Mouse (Mus musculus) heart, adult 18-20 months (tissue): Measurements from ENCODE around the gene Zfp668. TPM values are rescaled to one million over a fixed set of nuclear protein-coding genes. Genes with fewer than 3 reads are reported as not detected.

Source experiments
- DNase-seq, 2 experiments: peaks; one replicate each; pipeline ENCODE4 v3.0.0; 2021 to 2022; ENCODE audit warnings: mixed read lengths in 1 of 2
- total RNA-seq, 2 experiments: library from RNA; stranded (reverse); gene quantifications; 2 replicates each; pipeline ENCODE4 v1.2.3; 2021

The Zfp668 gene
- total RNA-seq, 2 experiments from 2014 or later = 3.4 to 4.1 TPM

DNA sequence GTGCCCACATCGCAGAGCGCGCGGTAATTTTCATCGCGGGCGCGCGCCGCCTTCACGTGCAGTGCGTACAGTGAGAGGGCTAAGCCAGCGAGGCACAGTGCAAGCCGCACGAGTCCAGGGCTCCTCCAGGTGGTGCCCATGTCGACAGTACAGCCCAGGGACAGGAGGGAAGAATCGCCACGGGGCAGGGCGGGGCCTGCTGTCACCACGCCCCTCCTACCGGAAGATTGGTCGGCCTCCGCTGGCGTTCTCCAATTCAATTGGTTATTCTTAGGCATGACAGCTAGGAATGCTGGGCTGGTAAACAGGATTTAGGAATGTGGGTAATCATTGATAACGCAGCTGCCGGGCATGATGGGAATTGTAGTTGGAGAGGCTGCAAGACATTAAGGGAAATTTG lies 18.8 kb upstream of the Zfp668 start, which contains the start of the genes Gm21974 and Vkorc1:
Gm21974 (minus strand) TSS at position 13 of the 400 bp plus-strand sequence.
Vkorc1 (minus strand) TSS at position 176 of the 400 bp plus-strand sequence.
- DNase-seq = peak; percentile 97 to 98

DNA sequence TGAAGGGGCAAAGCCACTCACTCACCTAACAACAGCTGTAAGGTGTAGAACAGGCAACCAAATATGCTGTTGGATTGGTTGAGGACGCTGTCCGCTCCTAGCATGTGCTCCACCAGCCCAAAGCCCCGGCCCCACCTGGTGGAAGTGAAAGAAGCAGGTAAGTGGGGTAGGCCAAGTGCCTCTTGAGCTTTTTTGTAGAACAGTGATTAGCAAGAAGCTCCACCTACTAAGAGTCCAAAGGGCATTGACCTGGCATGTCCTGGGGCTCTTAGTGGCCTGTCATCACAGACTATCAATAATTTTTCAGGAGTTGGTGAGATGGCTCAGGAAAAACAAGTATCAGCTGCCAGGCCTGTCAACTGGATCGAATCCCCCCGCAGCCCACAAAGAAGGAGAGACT lies 17.9 kb upstream of the Zfp668 start:
- DNase-seq = no peak

DNA sequence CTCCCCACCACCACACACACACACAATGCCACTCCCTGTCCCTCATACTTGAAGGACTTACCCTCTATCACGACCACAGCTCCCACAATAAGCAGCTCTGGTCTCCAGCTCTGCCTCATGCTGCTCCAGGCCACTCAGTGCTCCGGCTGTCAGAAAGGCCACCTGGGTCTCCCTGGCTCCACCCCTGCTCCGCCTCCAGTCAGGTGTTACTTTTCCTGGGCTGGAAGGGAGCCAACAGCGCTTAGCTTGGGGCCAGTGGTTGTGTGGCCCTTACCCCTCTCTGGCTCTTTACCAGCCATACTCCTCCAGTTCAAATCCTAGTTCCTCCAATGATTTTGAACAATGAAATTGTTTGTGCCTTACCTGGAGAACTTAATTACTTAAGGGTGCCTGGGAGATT lies 14.2 kb upstream of the Zfp668 start, which contains the start of gene Prss53:
Prss53 (minus strand) TSS at position 173 of the 400 bp plus-strand sequence.
- DNase-seq = no peak

DNA sequence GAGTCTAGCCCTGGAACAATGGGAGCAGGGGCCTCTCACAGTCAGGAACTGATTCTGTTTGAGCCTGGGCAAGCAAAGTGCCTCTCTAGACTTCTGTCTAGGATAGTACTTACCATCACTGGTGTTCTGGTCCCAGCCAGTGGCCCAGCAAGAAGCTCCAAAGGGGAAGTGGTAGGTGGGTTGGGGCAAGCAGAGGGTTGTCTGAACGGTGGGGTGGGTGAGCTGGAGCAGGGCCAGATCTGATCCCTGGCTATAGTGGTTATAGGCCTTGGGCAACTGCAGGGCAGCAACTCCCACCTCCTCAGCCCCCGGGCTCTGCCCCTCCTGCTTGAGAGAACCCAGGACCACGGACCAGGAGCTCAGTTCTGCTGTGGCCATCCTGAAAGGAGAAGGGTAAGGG lies 12.2 kb upstream of the Zfp668 start:
- DNase-seq = no peak

DNA sequence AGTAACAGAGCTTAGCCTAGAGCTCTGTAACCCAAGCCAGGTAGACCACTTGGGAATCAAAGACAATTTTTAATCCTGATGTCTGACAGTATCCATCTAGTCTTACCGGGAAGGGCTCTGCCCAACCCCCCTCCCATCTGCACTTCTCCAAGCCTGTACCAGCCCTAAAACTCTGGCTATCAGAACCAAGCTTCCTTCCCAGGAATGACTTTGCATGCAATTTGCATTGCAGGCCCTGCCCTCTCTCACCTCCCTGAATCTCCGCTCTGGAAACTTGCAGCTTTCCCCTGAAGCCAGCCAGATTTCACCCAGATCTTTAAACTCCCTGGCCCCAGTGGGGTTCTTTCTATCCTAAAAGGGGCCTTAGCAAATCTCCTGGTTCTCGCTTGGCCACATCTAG lies 11.2 kb upstream of the Zfp668 start:
- DNase-seq = no peak

DNA sequence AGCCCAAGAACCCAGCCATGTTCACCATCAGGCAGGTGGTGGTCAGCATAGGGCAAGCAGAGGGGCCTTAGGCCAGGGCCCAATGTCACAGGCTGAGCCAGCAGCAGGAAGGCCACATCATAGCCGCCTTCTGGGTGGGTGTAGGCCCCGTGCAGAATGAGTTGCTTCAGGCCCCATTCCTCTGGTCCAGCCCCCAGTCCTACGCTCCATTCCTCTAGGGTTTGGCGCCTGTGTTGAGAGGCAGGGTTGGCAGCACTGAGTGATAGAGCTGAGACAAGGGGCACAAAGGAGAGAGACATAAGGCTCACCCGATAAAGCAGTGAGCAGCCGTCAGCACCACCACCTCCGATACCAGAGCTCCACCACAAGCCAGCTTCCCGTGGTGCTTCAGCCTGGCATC lies 10.6 kb upstream of the Zfp668 start:
- no peak for DNase-seq

DNA sequence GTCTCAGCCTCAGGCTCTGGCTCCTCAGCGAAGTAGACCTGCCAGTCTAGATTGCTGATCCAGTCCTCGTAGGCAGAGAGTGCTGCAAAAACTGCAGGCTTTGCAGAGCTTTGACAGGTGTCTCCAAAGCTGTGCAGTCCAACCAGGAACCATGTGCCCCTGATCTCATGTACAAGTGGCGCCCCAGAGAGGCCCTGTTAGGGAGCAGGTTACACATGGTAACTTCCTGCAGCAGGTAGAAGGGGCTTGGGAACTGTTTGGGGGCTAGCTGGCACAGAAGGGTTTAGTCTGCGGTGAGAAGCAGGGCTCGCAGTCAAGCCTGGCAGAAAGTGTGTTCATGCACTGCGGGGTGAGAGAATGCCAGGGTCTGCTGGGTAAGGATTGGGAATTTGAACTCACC lies 9.9 kb upstream of the Zfp668 start:
- no peak for DNase-seq

DNA sequence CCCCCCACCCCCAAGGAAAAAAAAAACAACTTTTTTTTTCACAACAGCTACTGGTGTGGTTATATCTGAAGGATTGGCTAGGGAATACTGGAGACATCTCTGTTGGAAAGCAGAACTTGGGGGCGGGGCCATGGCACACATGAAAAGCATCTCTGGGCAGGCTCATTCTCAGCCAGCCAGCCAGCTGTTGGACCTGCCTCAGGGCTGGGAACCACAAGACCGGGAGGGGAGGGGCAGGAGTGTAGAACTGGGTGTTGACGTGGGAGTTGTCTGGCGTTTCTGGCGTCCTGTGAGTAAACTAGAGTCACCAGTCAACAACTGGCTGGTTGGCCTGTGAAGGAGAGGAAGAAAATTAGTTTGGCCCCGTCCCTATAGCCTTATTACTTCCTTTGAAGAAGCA lies 9.3 kb upstream of the Zfp668 start:
- DNase-seq = peak; percentile 84 to 88

DNA sequence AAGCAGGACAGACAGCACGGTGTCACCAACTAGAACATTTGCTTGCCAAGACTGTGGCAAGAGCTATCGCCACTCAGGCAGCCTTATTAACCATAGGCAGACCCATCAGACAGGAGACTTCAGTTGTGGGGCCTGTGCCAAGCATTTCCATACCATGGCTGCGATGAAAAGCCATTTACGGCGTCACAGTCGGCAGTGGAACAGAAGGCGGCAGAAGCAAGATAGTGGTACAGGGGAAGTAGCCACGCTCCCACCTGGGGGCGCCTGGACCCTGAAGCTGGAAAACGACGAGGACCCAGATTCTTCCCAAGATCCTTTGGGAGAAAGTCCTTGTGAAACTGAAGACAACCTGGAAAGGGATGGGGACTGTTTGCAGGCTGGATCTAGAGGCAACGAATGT lies 3.8 kb upstream of the Zfp668 start:
- DNase-seq = no peak

DNA sequence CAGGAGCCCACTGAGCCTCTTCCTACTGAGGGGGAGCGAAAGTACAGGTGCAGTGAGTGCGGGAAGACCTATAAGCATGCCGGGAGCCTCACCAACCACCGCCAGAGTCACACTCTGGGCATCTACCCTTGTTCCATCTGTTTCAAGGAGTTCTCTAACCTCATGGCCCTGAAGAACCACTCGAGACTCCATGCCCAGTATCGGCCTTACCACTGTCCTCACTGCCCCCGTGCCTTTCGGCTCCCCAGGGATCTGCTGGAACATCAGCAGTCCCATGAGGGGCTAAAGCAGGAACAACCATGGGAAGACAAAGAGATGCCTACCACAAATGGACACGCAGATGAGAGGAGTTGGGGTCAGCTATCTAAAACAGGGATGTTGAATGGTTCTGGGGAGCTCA lies 2.7 kb upstream of the Zfp668 start:
- no peak for DNase-seq

DNA sequence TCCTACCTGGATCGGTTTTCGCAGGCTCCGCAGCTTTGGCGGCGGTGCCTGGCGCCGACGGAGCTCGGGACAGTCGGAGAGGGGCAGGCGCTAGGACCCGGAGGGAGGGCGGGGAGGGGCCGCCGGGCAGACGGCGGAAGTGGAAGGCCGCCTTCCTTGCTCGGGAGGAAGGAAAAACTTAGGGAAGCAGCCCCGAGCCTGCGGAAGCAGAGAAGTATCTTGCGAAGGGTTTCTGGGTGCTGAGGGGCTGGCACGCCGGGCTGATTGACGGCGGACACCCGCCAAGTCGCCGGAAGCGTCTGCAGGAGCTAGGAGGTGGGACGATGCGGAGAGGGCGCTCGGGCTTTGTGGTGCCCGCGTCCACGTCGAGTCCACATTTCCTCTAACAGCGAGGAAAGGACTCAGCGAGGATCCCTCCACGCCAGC lies 574 bp downstream of the Zfp668 start, which contains the start of gene Zfp646:
Zfp646 (plus strand) TSS at position 181 of the 426 bp plus-strand sequence.
- DNase-seq = peak; percentile 84 to 87

DNA sequence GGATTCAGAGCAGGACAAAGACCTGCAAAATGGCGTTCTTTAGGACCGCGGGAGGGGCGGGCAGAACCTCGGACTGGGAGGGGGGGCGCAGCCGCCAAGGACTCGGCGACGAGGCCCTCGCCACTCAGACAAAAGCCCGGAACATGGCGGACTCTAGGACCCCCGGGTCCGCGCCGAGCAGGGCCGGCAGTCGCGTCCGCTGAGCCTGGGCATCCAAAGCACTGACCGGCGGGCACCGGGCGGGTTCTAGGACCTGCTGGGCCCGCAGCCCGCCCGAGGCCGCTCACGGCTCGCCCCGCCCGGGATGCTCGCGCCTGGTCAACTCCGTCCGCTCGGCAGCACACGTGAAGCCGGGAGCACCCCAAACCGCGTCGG lies 1.0 kb downstream of the Zfp668 start:
- DNase-seq = peak; percentile 95

DNA sequence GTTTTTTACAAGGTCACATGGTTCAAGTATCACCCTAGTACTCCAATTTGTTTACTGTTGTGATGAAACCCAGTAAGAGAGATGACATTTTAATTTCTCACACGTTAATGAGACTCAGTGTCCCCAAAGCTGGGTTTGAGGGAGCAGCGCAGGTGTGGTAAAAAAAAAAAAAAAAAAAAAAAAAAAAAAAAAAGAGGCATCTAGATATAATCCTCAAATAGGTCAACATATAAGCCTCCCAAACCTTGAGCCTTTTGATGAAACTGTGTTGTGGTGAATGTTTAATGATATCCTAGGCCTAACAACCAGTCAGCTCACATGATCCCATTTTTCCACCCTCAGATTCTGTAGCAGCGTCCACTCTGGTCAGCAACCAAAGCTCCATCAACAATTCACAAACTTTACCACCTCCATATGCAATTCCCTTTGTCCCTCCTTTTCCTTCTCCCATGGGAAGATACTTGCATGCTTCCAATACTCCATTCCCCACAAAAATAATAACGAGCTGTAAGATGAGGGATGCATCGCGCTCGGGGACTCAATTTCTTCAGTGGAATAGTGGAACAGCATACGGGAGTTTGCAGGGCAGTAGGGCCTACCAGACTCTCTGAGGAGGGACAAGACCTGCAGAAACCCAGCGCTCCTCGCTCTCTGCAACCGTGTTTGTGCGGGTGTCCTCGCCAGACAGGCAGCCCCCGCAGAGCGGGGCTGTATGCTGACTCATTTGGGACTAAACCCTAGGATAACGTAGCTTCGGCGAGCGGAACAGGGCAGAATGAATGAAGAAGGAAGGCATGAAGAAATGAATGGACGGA lies 1.6 kb downstream of the Zfp668 start:
- no peak for DNase-seq

DNA sequence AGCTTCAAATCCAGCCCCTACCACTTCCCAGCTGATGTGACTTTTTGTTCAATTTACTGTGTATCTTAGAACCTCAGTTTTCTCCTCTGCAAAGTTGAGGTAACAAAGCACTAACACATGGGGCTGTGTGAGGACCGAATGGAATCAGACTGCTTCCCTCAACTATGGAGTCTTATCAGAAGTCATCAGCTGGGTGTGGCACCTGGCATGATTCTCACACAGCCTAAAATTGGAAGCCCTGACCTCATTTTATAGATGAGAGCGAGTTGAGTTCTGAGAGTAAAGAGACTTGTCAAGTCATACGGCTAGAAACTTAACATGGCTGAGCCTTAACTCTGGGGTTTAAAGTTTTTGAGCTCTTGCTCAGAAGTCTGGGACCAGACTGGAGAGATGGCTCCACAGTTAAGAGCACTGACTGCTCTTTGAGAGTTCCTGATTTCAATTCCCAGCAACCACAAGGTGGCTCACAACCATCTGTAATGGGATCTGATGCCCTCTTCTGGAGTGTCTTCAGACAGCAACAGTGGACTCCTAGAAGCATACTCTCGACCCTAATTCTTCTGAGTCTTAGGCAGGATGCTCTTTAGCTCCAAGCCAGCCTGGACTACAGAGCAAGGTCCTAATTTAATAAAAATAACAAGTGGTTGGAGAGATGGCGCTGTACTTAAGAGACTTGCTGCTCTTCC lies 6.3 kb downstream of the Zfp668 start:
- DNase-seq = no peak

DNA sequence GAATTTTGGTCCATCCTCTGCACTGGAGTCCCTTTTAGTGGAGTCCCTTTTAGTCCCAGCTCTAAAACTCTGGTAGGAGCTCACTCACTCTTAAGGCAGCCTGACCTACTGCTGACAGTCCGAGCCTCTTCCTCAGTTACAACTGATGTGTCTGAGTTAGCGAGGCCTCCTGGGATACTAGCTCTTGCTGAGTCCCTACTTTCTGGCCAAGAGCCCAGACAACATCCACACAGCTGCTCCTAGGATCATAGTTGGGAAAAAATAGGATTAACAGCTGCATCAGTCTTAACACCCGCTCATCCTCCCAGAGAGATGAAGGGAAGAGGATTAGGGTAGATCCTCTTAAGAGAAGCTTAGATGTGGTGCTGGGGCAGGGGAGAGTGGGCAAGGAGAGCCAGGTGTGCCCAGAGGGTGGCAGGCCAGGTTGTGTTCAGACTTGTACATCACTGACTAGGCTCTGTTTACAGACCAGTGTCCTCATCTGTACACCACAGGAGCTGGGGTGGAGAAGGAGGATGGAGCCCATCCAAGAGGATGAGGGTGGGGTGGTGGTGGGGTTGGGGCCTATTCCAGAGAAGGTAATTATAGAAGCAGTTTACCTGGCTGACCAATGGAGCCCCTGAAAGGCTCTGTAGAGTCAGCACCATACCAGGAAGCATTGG lies 7.3 kb downstream of the Zfp668 start:
- DNase-seq = peak; percentile 46 to 70

DNA sequence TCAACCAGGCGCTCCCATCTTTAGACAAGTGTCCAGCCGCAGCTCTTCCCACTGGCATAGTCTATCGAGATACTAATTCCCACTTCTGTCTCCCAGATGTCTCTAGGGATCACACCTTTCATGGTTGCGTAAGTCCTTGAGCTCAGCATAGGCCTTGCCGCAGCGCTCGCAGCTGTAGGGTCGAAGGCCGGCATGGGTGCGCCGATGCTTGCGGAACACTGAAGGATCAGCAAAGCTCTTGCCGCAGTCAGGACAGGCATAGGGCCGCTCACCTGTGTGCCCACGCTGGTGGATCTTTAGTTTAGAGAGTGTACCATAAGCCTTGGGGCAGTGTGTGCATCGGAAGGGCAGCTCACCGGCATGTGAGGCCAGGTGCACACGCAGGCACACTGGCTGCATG lies 9.0 kb downstream of the Zfp668 start:
- DNase-seq = no peak

DNA sequence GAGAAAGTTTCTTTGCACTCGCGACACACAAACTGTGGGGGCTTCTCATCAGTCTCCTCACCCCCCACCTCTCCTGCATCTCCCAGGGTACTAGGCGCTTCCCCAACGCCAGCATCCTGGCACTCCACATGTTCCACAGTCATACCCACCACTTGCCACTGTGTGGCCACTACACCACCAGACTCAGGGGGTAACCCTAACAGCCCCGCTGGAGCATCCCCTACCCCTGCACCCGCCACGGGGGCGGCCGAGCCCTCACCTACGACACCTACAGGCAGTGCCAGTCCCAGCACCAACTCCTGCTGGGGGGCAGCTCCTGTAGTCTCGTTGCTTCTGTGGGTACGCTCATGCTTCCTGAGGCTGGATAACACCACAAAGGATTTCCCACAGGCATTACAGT lies 10.2 kb downstream of the Zfp668 start:
- no peak for DNase-seq

DNA sequence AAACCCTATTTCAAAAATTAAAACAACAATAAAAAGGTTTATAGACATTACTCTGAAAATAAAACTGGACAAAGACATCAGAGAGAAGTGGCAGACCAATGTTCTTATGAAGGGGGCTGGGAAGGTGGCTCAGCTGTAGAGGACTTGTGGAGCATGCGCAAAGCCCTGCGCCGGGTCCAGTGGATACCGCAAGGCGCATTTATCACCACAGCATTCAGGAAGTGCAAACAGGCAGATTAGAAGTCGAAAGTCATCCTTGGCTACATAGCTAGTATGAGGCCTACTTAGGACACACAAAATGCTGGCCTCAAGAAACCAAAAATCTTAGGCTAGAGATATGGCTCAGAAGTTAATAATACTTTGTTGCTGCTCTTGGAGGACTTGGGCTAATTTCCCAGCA lies 18.4 kb downstream of the Zfp668 start:
- DNase-seq = no peak

DNA sequence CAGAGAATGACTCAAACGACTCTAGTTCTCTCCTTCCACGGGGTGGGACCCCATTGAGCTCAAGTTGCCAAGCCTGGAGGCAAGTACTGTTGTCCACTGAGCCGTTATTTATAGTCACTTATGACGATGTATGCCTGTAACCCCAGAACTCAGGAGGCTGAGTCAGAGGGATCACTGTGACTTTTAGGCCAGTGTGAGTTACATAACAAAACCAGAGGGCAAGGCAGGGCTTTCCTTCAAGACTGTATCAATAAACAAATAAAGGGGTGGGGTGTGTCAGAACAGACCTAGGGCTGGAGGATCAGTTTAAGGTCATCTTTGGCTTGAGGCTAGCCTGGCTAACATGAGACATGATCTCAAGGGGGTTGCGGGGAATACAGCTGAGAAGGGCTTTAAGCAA lies 25.7 kb downstream of the Zfp668 start:
- peak; percentile 22 to 38 for DNase-seq

DNA sequence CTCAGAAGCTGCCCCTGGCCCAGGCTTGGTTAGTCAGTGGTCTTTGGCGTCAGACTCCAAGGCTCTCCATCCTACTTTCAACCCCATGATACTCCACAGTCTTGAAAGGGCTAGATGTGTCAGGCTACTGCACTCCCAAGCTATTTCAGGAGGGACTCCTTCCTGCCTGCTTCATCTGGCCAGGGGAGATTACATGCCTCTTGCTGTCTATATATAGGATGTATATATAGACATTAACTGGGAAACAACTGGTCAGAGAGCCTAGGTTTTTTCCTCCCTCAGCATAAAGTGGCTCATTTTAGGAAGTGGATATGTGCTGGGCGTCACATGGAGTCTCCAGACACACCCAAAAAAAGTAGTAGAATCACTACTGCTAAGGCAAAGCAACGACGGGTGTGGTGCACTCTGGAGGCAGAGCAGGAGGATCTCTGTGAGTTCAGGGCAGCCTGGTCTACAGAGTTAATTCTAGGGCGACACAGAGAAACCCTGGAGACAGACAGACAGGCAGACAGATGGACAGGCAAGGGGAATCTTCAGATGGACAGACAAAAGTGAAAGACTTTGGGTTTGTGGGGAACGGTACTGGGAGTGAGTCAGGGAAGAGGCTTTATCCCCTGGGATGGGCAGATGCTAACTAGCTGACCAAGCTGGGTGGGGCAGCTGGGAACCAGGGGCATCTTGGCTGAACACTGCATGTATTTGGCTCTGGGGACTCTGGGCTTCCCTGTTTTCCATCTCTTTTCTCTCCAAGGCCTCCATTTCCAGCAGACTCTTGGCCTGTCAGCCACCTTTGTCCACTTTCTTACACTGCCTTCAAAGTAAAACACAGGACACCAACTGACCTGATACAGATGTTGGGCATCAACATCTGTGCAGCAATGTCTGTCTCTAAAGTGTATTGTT lies 26.4 kb downstream of the Zfp668 start:
- peak; percentile 19 to 27 for DNase-seq

DNA sequence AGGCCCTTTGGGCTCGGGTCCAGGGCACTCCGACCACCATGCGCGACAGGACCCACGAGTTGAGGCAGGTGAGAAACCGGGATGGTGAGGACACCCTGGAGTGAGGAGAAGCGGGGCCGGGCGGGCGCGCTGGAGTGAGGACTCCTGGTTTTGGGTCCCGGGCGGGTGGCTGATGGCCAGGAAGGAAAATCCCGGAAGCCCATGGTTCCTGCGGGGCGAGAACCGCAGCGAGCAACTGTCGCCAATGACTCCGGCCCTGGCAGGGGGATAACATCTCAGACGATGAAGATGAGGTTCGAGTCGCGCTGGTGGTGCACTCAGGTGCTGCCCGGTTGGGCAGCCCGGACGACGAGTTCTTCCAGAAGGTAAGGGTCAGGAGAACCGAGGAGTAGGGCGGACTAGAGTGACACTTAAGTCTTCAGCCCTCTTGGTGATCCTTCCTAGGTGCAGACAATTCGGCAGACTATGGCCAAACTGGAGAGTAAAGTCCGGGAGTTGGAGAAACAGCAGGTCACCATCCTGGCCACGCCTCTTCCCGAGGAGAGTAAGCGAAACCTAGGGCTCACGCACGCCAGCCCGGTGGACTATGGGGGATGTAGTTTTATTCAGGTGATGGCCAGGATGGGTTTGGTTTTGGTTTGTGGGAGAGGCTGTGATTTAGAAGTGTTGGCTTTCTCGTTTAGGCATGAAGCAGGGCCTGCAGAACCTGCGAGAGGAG lies 34.5 kb downstream of the Zfp668 start:
- peak; percentile 88 to 90 for DNase-seq
